Mouse (Mus musculus) cerebellum, postnatal 10 days (tissue): ENCODE measurements around the gene Myh3.
A peak's percentile ranks its signal among the peaks of the same experiment; 100 is the strongest.
"Not testable (repeated sequence)": the region's sequence is repeated elsewhere in the genome, so short reads cannot be mapped to it uniquely, and the experiment has no call there.

ENCODE experiments used
- DNase-seq, 2 experiments: peaks; one replicate each; pipeline ENCODE4 v3.0.0; 2021; ENCODE audit warnings: mixed read lengths in 2 of 2

The Myh3 gene

DNA sequence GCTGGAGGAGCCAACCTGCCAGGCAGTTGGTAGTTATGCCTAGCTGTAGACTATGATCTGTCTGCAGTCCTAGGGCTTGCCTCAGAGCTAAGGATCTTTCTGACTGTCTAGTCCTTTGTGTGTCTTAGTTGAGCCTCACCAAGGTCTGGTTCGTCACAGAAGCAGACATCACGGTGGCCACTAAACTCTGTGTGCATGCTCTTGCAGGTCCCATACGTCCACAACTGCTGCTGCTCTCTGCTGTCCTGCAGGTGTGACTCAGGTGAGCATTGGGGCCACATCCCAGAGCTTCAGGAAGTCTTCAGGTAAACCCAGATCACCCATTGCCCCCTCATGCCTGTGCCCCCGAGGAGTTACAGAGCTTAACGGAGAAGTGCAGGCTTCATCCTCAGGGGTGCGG is 788 bp downstream of the Myh3 start:
- no peak for DNase-seq

DNA sequence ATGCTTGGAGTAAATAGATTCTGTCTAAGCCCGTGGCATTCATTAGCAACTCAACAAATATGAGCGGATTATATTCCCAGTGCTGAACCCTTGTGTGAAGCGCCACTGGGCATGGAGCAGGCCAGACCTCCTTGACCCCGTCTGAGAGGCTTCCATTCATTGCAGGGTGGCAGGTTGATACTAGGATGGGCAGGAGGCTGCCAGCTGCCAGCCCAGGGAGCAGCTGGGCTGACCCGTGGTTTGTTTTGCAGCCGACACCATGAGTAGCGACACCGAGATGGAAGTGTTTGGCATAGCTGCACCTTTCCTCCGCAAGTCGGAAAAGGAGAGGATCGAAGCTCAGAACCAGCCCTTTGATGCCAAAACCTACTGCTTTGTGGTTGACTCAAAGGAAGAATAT is 1.6 kb downstream of the Myh3 start:
- DNase-seq, result peak; percentile 19 to 28

DNA sequence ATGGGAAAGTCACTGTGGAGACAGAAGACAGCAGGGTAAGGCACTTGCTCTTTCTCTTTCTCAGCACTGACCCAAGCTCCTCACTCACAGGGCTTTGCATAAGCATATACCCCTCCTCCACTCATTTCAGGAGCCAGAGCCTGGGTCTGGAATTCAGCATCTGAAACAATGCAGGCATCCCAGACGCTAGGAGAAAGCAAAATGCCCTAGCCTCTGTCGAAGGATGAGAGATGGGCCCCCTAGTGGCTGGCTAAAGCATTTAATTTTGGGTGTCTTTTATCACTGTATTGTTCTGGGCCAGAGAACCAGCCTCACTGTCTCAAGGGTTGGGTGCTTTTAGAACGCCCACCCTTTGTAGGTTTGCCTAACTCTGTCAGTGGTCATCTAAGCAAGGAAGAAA is 2.1 kb downstream of the Myh3 start:
- DNase-seq, result peak; percentile 84 to 87

DNA sequence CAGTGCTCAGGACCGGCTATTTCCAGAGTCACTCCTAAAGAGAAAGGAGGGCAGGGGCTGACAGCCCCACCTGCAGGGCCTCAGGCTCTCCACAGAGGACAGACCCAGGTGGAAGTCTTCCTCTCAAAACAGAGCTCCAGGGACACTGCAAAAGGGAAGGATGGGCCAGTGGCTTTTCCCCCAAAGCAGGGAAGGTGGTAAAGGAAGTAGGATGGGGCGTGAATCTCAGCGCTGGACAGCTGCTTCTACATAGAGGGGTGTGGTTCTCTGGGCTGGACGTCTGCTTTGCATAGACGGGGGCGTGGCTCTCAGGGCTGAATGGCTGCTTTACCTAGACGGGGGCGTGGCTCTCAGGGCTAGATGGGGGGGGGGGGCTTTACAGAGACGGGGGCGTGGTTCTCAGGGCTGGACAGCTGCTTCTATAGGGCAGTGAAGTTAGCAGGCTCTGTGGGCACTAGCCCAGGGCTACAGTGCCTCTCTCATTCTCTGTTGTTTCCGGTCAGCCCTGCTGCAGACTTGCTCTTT is 3.1 kb downstream of the Myh3 start:
- DNase-seq, result no peak

DNA sequence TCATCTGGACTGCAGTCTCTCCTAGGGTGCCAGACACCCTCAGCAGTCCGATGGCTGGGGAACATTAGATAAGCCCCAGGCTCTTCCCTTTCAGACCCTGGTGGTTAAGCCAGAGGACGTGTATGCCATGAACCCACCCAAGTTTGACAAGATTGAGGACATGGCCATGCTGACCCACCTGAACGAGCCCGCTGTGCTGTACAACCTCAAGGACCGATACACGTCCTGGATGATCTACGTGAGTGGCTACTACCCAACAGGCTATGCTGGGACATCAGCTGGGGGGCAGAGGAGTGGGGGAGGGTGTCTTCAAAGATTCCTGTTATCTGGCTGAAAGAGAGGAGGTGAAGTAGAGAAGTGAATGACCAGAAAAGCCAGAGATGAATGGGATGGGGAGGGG is 4.1 kb downstream of the Myh3 start:
- no peak for DNase-seq

DNA sequence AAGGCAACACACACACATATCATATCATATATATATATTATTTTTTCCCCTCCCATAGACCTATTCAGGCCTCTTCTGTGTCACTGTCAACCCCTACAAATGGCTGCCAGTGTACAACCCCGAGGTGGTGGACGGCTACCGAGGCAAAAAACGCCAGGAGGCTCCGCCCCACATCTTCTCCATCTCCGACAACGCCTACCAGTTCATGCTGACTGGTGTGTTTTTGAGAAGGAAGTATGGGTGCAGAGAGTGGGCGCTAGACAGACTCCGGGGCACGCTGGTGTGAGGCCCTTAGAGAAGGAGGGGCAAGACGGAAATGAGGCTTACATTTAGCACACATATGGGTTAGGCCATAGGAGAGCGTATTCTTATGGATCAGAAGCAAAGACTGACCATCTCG is 4.7 kb downstream of the Myh3 start:
- no peak for DNase-seq

DNA sequence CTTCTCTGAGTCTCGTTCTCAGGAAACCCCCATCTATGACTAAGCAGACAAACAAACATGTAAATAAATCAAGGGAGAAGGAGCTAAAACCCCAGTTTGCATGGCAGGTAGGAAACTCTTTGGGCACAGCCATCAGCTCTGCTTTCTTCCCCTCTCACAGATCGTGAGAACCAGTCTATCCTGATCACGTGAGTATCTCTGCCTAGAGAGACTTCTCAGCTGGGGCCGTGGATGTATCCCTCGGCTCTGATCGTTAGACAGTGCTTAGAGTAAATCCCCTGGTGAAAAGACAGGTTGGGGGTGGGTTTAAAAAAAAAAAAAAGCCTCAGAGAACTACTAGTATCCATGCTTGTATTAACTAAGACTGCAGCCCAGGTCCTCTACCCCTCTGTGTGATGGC is 5.1 kb downstream of the Myh3 start:
- DNase-seq, result no peak

DNA sequence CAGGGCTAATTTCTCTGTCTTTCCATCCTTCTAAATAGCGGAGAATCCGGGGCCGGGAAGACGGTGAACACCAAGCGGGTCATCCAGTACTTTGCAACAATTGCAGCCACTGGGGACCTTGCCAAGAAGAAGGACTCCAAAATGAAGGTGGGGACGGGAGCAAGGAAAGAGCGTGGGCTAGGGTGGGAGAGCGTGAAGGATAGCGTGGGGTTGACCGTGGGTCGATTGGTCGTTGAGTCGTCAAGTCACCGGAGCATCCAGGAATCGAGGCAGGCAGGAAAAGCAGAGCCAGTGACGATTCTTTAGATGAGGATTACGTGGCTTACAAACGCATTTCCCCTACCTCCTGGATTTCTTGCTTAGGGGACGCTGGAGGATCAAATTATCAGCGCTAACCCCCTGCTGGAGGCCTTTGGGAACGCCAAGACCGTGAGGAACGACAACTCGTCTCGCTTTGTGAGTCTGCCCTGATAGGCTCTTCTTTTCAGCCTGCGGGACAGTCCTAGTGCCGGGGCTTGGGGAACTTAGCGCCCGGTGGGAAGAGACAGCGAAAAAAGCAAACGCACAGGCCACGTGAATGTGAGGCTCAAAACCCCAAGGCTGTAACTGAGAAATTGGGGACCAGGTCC is 5.7 kb downstream of the Myh3 start:
- DNase-seq, result no peak

DNA sequence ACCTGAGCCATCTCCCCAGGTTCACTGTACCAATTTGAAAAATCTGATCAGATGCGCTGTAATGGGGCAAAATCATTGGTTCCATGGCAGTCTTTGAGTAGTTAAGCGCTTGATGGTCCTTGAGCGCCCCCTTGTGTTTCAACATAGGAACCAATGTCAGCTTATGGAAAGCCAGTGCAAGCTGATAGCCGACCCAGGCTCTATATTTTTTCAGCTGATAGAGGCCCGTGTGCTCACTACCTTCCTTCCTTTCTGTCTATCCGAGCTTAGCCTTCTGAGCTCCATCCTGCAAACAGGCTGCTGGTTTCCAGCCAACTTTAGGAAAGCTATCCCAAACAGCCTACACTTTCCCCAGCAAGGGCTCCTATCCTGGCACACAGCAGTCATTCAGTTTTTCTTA is 7.4 kb downstream of the Myh3 start:
- peak; percentile 87 to 92 for DNase-seq

DNA sequence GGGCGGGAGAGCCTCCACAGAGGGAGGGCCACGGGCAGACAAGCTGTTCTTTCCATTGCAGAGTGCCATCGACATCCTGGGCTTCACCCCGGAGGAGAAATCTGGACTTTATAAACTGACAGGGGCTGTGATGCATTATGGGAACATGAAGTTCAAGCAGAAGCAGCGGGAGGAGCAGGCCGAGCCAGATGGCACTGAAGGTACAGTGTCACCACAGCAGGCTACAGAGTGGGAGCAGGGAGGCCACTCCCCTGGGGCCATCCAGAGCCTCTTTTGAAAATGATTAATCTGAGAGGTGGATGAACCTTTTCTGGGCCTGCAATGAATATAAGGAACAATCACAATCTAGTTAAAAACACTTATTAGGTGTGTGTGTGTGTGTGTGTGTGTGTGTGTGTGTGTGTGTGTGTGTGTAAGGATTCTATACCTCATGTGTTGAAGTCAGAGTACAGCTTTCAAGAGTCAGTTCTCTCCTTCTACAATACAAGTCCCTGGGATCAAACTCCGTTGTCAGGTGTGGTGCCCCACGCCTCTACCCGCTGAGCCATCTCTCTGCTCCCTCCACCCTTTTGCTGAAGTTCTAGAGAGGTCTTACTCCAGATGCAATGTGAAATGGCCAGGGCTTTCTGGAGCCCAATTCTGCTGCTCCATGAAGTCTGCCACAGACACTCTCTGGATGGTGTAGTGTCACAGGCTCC is 8.5 kb downstream of the Myh3 start:
- DNase-seq, result no peak

DNA sequence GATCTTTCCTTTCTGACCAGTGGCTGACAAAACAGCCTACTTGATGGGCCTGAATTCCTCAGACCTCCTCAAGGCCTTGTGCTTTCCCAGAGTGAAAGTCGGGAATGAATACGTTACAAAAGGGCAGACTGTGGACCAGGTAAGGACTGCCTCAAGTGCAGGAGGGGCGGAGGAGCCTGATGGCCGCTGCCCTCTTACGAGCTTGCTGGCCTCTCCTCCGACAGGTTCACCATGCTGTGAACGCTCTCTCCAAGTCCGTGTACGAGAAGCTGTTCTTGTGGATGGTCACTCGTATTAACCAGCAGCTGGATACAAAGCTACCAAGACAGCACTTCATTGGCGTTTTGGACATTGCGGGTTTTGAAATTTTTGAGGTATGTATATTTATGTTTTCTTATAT is 9.1 kb downstream of the Myh3 start:
- no peak for DNase-seq

DNA sequence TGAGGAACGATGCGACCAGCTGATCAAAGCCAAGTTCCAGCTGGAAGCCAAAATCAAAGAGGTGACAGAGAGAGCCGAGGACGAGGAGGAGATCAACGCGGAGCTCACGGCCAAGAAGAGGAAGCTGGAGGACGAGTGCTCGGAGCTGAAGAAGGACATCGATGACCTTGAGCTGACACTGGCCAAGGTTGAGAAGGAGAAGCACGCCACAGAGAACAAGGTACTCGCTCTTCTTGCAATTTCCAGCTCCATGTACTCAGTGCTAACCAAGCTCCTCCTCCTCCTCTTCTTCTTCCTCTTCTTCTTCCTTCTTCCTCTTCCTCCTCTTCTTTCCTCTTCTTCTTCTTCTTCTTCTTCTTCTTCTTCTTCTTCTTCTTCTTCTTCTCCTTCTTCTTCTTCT is 14.3 kb downstream of the Myh3 start:
- DNase-seq, result not testable (repeated sequence)

DNA sequence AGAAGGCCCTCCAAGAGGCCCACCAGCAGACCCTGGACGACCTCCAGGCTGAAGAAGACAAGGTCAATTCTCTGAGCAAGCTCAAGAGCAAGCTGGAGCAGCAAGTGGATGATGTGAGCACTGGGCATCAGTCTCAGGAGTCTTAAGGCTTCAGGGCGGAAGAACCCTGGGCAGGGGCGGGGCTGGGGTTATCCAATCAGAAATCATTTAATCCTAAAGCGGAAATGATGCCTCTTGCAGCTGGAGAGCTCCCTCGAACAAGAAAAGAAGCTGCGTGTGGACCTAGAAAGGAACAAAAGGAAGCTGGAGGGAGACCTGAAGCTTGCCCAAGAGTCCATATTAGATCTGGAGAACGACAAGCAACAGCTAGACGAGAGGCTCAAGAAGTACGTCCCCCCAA is 15.1 kb downstream of the Myh3 start:
- no peak for DNase-seq

DNA sequence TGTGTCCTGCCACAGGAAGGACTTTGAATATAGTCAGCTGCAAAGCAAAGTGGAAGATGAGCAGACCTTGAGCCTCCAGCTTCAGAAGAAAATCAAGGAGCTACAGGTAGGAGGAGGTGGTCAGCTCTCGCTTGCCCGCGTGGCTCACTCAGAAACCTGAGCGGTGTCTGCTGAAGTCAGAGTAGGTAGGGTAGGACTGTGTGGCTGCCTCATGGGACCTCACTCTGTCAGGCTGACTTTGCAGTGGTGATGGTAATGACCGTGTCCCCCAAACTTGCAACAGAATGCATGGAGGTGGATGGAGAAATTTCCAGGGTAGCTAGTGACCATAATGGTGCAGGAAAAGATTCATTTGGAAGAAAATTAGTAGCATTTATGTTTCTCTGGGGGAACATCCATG is 15.6 kb downstream of the Myh3 start:
- no peak for DNase-seq

DNA sequence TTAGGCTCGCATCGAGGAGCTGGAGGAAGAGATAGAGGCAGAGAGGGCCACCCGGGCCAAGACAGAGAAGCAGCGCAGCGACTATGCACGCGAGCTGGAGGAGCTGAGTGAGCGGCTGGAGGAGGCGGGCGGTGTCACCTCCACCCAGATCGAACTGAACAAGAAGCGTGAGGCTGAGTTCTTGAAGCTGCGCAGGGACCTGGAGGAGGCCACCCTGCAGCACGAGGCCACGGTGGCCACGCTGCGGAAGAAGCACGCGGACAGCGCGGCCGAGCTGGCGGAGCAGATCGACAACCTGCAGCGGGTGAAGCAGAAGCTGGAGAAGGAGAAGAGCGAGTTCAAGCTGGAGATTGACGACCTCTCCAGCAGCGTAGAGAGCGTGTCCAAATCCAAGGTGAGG is 16.4 kb downstream of the Myh3 start:
- DNase-seq, result no peak

DNA sequence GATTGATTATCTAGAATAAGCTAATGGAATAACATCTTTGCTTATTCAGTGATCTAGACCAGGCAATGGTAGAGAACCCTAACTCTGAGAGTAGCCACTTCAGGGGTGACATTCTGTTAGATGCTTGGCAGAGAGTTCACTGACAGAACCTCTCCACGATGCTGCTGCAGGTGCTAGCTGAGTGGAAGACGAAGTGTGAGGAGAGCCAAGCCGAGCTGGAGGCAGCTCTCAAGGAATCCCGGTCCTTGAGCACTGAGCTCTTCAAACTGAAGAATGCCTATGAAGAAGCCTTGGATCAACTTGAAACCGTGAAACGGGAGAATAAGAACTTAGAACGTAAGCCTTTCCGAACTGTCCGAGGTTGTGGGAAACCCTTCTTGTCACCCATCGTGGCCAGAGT is 19.6 kb downstream of the Myh3 start:
- no peak for DNase-seq

DNA sequence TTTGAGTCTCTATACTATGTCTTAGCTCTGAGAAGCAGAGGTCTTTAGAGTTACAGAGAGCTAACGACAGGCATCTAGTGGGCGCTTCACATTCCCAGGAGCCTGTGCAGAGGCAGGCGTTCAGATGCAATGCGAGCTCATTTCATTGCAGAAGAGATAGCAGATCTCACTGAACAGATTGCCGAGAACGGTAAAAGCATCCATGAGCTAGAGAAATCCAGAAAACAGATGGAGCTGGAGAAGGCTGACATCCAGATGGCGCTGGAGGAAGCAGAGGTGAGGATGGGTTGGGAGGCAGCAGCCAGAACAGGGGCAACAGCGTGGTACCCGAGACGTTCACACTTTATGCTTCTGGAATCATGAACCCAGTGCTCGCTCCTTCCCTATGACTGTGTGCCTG is 20.3 kb downstream of the Myh3 start:
- no peak for DNase-seq

DNA sequence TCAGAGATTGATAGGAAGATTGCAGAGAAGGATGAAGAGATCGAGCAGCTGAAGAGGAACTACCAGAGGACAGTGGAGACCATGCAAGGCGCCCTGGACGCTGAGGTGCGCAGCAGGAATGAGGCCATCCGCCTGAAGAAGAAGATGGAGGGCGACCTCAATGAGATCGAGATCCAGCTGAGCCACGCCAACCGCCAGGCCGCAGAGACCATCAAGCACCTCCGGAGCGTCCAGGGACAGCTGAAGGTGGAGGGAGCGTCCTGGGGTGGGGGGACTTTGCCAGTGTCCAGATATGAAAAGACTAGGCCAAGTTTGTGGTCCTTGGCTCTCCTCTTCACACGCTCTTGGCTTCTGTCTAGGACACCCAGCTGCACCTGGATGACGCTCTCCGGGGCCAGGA is 21.1 kb downstream of the Myh3 start:
- no peak for DNase-seq

DNA sequence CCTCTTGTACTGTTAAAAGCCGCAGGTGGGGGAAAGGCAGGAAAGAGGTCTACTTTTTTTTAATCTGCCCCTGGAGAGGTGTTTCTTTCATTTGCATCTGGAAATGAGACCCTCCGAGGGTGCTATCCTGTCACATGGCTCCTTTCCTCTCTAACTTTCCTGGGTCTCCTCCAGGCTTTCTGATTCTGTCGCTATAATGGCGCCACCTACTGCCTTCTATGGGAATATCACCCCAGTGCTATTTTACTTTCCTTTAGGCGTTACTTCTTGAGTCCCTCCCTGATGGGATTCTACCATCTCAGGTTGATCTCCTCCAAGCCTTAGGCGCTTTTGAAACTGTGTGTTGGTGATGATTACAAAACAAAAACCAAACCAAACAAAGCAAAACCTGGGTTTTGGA is 22.1 kb downstream of the Myh3 start:
- DNase-seq, result peak; percentile 54 to 74

DNA sequence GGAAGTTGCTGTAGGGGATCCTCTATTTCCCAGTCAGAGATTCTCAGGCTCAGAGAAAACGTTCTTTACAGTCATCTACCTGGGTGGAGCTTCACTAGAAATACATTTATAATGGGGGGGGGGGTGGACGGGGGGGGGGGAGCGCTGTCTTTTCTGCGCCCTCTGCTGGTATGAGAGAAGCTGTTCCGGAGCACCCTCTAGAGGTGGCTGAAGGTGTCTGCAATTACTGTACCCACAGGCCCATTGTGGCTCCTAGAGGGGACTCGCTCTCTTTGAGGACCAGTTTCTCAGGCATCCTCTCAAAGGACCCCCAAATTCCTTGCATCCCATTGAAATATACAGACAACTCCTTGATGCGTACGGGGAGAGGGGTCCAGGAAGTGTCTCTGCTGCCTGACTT is 23.6 kb downstream of the Myh3 start:
- DNase-seq, result peak; percentile 77 to 81

DNA sequence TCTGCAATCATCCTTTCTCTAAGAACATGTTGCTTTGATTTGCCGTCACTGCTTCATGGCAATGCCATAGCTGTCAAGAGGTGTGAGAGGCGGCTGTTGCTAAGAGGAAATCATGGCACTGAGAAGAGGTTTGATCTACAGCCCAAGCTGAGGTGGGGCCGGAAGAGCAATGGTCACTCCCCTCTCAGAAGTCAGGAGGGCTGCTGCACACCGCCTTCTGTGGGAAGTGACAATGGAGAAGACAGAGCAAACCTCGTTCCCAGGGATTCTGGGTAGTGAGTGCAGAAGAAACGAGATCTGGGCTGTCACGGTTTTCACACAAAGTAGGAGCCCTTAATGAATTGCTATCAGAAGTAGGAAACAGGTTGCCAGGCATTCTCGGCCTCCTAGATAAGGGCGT is 25.2 kb downstream of the Myh3 start:
- DNase-seq, result no peak

DNA sequence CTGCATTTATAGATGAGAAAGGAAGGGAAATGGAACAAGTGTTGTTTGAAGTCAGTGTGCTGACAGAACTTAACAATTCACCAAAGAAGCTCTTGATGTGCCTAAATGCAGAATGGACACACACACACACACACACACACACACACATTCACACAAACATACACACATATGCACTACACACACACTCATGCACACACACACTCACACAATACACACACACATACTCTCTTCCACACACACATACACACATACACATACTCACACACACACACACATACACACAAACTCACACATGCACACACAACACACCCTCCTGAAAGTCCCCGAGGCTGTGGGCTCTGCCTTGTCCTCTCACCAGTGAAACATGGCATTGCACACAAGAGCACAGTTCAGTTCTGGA is 26.1 kb downstream of the Myh3 start:
- no peak for DNase-seq

DNA sequence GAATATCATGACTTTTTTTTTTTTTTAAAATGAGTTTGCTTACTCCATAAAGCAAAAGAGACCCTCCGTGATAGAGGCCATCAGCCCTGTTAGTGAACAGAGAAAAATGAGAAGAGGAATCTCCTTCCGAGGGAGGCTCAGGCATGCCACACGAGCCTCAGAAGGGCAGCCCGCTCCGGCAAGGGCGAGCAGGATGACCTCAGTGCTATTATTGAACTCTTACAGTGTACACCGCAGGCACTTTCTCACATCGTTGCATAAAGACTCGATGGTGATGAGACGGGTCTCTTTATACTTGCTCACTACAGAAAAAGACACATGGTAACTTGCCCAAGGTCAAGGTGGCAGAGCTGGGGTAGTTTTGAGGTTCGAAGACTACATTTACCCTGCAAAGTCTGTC is 26.6 kb downstream of the Myh3 start:
- no peak for DNase-seq

DNA sequence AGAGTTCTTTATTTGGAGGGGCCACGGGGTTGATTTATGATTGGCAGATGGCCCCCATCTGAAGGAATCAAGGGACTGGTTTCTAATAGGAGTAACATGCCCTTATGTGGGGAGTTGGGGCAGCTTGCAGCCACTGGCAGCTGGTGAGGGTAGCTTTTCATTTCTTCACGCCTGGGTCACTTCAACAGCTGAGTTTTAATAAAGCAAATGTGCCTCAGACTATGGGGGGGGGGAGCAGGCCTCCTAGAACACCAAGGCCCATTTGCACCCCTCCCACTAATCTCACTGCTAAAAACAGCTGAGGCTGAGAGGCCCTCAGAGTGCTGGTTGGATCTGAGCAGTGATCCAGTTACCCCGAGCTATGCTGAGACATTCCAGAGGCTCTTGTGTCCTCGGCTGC is 27.6 kb downstream of the Myh3 start:
- DNase-seq, result peak in 1 of 2 experiments; percentile 36

DNA sequence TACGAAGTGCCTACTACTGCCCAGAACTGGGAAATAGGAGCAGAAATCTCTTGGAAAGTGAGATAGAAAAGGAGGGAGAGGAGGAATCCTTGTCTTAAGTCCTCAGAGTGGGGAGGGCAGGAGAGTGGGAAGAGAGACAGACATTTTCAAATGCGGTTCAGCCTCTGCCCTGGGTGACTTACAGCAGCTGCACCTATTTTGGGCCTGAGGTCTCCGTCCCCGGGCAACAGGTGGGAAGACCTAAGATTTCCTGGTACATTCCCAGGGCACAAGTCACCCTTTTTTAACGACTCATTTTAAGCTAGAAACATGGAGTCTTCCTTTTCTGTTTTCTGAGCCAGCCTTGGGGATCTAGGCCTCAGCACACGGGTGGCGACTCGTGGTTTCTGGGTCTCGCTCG is 28.9 kb downstream of the Myh3 start:
- no peak for DNase-seq
